Mouse (Mus musculus): ENCODE data around the gene Cyfip2.

Cyfip2 gene

DNA sequence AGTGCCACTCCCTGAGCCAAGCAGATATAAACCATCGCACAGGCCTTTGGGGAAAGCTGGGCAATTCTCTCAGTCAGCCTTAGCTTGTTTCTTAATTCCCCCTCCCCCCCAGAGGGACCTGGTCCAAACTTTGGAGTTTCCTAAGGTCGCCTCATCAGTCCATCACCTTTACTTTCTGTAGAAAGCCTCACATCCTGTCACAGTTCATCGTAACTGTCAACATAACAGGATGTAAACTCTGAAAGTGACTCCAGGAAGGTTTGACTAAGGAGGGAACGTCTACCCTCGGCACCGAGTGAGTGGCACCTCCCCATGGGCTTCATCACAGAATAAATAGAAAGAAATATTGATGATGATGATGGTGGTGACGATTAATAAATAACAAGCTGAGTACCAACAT lies 4.9 kb downstream of the Cyfip2 start:
- DNase-seq, result no peak

DNA sequence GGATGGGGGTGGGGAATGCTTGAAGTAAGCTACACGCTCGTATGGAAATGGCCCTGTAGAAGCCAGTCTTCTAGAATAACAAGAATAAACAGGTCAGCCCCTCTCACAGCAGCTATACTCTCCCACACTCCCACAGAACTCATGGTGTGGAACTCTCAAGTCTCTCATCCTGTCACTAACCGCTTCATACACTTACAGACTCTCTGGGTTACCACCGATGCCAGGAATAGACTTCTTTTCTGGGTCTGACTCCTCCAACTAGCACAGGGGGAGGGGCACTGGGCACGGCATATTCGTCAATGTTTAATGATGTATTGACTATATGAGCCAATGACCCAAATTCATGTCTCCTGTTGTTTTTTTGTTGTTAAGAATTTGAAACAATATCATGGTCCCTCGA lies 5.9 kb downstream of the Cyfip2 start:
- DNase-seq, result no peak

DNA sequence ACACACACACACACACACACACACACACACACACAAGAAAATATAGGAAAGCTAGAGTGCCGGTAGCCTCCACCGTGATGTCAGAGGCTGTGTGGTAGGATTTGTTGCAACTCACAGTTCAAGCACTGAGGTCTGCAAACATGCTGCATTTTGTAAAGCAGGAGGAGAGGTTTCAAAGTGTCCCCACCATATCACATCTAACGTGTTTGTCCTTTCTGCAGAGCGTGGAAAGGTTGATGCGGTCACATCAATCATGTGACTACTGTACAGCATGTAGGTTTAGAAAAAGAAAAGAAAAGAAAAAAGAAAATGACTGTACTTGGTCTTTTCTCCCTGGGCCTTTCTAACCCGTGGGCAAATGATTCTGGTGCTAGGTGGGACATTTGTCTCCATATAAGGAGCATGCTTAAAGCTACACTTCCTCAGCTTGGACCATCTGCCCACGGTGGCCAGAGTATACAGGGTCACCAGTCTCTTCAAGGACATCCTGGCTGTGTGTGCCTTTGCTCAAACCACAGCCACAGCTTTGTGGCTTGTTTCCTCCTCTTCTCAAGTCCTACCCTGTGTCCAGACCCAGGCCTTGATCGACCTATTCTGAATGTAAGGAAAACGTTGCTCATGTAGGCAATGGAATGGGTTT lies 6.7 kb downstream of the Cyfip2 start:
- no peak for DNase-seq

DNA sequence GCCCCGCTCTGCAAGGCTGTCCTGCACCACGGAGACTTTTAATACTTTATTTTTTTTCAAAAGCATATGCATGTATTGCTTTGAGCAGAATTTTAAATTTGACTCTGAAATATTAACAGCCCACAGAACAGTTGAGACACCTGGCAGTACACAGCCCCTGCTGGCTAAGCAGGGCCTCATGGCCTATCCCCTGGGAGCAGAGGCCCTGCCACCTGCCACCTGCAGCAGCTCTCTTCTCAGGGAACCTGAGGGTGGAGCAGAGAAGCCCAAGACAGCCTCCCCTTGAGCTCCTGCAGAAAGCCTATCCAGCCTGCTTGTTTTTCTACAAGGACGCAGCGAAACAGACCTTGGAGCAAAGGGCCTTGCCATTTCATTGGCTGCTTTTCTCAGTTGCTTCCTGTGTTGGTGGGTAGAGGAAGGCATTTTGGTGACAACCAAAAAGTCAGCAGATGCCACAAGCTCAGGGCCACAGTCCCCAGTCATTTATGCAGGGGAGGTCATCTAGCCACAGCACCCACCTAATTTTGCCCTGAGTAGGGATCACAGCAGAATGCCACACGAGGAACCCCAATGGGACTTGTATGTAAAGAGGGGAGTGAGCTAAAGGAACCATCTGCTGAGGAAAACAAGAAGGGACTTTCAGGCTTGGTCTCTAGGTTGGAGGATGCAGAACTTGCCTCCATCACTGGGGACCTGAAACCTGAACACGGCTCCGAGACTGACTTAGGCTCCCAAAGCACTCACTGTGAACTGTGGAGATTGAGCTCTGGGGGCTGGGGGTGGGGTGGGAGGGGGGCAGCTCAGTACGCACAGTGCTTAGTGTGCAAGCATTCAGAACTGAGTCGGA lies 7.6 kb downstream of the Cyfip2 start:
- no peak for DNase-seq

DNA sequence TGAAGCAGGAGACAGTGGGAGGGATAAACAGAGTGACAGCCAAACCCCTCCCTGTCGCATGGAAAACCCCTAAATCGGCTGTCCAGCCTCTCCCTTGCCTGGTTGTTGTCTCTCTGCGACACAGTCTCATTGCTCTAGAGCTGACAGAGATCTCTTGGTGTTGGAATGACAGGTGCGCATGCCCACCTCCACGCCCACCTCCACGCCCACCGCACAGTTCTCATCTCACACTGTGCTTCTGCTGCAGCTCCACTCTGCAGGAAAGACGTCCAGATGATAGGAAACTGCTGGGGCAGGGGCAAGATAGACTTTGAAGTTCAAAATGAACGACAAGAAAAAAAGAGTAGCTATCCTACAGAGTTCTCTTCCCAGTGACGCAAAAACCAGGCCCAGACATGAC lies 8.6 kb downstream of the Cyfip2 start:
- DNase-seq, result no peak

DNA sequence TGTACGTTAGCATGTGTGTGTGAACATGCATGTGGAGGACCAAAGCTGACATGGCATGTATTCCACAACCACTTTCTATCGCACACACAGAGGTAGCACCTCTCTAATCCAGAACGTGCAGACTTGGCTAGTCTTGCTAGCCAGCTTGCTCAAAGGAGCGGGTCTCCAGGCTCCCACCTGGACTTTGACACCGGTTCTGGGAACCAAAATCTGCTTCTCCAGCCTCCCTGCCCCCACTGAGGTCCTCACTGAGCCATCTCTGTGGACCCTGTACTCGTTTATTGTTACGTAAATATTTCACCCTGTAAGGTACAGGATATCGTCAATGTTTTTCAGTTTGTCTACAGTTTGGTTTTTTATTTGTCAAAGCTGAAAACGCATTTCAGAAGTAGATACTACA lies 10.2 kb downstream of the Cyfip2 start:
- no peak for DNase-seq

DNA sequence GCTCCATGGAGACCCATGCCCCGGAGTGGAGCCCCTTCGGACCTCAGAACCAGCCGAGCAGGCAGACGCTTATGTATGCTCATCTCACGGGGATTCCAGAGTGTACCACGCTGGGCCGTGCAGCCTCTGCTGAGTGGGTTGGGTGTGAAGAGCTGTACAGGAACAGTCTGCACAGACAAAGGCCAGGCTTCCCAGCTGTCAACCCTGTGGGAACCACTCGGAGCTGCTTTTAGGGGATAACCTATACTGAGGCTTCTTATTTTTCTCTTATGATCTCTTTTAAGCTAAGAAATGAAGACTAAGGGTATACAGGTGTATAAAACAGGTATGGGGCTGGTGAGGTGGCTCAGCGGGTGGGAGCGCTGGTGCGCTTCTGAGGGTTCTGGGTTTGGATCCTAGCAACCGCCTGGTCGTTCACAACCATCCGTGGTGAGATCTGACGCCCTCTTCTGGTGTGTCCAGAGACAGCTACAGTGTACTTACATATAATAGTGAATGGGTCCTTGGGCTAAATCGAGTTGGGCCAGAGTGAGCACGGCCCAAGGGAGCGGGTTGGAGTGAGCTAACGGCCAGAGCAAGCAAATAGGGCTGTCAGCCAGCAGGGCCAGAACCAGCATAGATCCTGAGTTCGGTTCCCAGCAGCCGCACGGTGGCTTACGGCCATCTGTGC lies 10.9 kb downstream of the Cyfip2 start:
- DNase-seq, result no peak

DNA sequence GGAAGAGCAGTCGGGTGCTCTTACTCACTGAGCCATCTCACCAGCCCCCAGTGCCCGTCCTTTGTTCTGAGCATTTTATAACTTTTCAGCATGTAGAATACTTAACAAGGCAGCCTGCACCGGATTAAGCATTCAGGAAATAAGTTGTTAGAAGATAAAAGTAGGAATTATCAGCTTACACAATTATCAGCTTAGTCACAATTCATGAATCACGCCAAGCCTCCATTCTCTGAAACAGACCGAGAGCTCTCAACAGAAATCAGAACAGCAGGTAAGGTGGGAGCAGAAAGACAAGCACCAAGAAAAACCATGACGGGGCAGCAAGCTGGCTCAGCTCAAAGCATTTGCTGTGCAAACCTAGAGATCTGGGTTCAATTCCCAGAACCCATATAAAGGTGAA lies 12.8 kb downstream of the Cyfip2 start:
- DNase-seq, result no peak

DNA sequence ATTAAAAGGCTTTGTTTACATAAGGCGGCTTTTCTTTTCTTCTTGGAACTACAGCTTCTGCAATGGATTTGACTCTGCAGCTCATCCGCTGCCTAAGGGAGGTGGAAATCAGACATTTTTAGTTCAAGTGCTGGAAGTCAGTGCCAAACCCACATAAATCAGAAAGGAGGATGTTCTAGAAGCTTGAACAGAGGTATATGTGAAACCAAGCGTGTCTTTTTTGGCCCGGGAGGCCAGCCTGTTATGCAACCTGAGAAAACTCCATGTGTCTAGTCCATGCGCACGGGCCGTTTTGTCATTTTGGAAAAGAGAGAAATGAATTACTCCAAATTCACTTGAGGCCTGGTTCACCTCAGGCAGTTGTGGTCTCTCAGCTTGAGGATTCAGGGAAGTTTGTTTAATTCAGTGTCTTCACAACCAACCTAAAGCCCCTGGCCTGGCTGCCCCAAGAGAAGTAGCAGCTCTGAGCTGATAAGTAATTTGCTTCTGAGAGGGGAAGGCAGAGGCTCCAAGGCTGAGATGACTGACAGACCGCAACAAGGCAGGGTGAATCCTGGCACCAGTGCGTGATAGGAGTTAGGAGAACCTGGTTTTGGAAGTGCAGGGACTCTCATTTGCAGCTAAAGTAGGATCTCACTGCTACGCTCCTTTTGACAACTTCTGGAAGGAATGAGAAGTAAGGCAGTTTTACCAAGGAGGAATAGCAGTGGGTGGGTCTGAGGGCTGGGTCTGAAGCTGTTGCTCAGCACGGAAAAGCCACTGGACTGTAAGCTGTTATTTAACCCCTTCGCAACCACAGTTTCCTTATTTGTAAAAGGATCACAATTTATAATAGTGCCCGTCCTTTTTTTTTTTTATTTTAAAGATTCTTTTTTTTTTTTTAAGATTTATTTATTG lies 13.5 kb downstream of the Cyfip2 start:
- no peak for DNase-seq

DNA sequence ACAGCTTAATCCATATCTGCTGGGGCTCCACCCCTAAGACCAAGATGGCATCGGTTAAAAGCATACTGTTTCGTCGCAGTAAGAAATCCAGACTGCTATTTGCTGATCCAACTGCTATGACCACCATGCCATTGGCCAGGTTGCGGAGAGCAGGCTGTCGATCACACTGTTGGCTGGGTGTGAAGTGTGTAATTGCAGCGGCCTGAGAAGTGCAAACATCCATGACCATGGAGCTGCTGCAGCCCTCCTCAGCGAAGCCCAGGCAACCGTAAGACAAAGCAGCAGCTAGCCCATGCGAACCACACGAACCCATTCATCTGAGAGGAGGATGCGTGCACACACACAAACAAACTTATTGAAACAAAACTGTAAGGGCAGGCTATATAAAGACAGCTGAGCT lies 18.3 kb downstream of the Cyfip2 start:
- no peak for DNase-seq

DNA sequence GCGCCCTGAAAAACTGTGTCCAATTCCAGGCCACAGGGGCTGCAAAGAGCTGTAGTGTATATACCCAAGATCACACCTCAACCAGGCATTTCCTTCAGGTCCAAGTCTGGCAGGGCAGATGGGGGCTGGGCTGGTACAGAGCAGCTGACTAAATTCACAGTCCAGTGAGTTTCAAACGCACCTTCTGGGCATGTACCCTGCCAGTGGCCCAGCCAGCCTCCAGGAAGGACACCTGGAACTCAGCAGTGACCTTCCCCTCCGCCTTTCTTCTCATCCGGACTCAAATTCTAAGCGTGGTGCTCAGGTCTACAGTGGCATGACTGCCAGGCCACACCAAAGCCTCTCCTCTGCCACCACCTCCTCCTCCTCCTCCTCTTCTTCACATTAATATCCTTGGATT lies 19.2 kb downstream of the Cyfip2 start:
- DNase-seq, result no peak

DNA sequence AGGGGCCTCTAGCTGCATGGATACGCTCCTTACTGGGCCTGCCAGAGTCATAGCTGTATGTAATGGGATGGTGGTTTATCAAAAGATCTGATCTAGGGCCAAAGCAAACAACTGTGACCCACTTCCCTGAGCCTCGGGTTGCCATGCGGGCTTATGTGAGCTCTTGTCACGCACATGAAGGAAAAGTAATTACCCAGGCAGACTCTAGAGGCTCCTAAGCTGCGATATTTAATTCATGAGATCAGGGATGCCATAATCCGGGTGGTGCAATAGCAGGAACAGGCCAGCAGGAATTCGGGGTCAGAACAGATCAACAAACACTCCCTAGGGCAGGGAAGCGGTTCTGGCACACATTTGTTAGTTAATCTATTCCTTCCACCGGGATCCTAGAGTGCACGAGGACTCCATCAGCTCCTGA lies 21.7 kb downstream of the Cyfip2 start:
- no peak for DNase-seq

DNA sequence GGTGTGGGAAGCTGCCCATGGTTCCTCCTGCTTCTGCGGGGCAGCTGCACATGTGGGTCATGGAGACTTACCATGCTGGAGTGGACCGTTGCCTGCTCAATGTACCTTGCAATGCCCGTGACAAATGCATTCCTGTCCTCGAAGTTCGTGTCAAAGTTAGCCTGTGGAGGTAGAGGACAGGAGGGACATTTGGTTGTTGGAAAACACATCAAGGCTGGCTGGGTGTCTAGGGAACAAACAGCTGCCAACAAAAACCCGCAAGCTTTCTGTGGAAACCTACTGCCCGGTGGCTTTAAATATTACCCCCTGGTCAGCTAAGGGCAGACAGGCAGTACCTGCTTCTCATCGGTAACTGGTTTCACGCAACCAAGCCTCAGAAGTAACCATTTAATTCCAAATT lies 23.1 kb downstream of the Cyfip2 start:
- DNase-seq, result no peak

DNA sequence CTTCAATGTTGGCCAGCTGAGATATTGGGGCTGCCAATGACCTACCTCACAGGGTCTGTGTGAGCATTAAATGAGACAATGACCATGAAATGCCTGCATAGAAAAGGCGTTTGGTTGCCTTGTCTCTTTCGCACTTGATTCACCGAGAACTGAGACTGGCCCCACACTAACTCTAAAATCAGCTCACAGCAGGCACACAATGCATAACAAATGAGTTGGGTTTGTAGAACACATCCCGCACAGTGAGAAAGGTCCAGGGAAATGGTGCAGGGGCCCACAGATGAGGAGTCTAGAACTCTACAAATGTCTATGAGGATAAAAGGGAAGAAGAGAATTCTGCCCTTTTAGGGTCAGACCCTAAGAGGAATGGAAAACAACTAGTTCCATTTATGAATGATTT lies 23.6 kb downstream of the Cyfip2 start:
- DNase-seq, result no peak

DNA sequence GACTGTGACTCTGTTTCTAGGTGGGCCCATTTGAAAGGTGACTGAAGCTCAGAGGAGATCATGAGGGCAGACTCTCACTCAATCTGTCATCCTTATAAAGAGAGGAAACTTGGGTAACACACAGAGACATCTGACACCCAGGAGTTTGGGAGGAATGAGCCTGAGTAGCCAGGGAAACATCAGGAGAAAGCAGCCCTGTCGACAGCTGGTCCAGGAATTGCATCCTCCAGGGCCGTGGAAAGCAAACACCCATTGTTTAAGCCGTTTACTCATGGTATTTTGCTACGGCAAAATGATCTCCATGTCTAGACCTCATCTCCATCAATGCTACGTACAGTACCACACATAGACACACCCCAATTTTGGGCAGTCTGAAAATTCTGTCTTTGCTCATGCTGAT lies 24.6 kb downstream of the Cyfip2 start:
- no peak for DNase-seq

DNA sequence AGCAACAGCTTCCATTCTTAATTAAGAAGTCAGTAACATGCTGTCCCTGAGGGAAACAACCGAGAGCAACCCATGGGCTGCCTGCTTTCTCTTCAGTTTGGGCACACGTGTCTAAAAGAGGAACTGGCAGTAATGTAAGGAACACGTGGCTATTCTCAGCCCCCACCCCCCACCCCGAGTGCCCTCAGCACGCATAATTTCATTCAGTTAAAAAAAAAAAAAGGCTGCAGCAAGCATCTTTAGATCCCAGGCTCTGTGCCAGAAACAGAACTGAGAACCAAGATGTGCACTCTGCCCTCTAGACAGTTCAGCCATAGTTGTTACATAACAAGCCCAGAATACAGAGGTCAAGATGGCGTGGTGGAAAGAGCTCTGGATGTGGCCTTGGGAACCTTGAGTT lies 25.9 kb downstream of the Cyfip2 start:
- DNase-seq, result no peak

DNA sequence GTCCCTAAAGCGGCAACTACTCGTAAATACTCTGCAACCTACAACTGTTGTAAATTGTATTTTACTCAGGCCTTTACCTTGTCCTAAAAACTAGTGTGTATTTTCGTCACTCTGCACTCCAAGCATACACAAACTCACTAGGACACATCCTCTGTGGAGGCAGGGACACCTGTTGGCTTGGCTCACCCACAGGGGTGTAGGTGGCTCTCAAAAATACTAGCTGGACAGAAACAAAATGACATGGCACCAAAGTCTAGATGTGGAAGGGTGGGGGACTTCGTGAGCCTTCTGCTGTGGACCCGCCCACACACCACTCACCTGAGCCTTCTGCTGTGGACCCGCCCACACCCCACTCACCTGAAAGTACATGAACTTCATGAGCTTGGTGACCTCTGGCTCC lies 28.9 kb downstream of the Cyfip2 start:
- no peak for DNase-seq

DNA sequence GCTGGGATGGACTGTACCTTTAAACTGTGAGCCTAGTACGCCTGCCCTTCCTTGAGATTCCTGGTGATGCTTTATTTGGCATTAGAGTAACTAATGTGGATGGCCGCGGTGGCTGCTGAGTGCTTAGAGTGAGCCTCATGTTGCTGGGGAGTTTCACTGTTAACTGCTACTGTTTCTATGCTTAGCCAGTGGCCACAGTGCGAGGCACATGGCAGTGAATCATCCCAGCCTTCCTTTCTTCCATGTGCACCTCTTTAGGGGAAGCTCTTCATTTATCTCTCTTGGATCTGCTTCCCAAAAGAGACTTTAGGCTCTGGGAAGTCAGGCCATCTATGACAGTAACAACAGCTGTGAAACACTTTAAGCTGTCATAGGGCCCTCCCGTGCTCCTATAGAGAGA lies 30.0 kb downstream of the Cyfip2 start:
- no peak for DNase-seq

DNA sequence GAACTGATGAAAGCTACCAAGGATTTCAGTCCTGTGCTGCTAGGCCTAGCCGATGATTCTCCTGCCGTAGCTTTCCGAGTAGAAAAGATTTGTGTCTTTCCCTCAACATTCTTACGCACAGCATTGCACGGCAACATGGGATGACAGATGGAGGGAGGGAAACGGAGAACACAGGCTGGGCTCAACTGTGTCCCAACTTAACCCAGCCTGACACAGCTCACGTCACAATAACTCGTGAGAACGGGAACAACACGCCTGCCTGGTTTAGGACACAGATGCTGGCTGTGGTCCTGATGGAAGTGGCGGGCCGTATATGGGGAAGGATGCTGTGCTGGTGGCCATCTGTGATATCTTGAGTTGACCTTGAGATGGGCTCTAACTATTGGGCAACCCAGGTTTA lies 34.0 kb downstream of the Cyfip2 start:
- no peak for DNase-seq

DNA sequence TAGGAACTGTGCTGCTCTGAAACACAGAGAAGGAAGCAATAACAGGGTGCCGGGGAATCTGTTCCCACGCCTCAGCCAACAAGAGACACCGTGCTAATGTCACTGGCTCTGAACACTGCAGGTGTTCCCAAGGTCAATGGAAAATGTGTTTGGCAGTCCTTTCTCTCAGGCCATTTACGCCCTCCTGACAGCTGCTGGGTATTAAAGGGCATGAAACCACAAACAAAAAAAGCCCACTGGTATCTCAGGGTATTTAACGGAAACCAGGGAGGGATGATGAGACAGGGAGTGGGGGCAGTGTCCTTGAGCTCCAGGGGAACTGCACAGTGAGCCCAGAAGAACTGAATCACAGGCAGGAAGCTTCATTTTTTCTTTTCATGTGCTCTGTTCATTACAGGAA lies 34.5 kb downstream of the Cyfip2 start:
- DNase-seq, result no peak

DNA sequence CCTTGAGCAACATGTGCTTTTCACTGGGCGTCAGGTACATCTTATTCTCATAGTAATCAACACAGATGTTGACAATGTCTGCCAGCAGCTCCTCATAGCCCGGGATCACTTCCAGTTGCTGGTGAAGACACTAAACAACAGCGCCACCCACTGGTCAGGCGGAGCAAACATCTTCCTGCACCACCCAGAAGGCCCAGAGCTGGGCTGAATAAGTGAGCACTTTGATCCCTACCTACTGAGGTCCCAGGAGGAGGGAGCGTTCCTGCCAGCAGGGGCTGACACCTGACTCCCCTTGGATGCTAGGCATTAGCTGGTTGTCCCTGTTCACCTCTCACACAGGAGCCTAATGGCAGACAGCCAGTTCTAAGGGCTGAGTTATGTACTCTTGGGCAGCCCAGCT lies 35.9 kb downstream of the Cyfip2 start:
- peak; percentile 35 for DNase-seq

DNA sequence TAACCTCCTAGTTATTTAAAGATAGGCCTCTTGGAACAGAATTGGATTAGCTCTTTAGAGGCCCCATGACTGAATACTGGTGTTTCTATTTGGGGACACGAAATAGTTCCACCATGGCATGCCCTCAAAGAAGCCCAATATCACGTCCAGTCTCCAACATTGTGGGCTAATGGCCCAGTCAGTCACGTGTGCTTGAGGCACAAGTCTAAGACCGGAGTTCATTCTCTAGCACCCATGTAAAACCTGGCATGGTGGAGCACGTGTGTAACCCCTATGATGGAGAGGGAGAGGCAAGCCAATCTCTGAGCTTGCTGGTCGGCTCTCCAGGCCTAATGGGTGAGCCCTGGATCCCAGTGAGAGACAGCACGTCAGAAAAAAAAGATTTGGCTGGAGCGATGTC lies 36.5 kb downstream of the Cyfip2 start:
- DNase-seq, result no peak

DNA sequence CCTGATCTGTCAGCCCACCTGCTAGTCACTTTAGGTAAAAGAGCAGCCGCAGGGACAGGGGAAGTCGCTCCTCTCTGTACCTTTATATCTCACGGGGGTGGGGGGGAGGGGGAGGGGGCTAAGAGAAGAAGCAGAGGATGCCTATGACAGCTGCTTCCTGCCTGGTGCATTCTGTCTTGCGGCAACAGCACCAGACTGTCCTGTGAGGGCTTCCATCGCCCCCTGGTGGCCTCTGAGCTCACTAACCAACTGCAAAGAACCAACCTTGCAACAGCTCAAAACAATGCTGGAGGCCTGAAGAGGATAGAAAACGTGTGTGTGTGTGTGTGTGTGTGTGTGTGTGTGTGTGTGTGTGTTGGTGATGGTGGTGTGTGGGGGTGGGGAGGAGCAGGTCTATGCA lies 37.4 kb downstream of the Cyfip2 start:
- DNase-seq, result peak; percentile 80

All from lung, postnatal 14 days (tissue).